Mouse (Mus musculus) kidney, postnatal 10 days (tissue): Measurements from ENCODE around the gene Ip6k2.
A peak's percentile ranks its signal among the peaks of the same experiment; 100 is the strongest.

Experiments
- DNase-seq: peaks from one replicate; pipeline ENCODE4 v3.0.0; 2021; ENCODE audit warnings: mixed read lengths

The Ip6k2 gene

DNA sequence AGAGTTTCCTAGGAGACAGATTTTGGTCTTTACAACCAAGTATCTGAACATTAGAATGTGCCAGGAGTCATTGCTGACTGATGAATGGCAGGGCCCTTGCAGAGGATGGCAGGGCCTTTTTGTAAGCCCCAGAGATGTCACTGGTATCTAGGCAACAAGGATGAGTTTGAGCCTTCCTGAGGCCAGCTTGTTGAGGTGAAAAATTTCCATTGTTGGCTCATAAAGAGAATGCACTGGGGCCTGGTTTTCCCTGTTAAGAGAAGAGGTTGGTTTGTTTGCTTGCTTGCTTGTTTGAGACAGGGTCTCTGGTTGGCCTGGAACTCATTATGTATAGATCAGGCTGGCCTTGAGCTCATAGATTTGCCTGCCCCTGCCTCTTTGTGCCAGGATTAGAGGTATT is 1.8 kb downstream of the Ip6k2 start:
- DNase-seq = no peak

DNA sequence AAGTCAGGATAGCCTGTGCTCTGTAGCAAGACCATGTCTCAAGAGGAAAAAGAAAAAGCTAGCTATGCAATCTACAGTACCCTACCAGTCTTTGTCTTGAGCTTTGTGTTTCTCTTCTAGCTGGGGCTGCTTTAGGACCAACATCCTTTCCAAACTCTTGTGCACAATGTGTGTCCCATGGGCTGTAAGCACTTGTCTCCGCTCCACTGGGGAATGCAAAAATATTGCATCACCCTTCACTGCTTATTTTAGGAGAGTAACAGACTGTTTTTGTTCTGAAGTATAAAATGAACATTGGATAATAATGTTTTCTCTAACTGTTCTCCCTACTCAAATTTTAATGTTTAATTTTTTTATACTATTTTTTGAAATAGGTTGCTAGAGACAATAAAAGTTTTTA is 2.9 kb downstream of the Ip6k2 start:
- DNase-seq = no peak

DNA sequence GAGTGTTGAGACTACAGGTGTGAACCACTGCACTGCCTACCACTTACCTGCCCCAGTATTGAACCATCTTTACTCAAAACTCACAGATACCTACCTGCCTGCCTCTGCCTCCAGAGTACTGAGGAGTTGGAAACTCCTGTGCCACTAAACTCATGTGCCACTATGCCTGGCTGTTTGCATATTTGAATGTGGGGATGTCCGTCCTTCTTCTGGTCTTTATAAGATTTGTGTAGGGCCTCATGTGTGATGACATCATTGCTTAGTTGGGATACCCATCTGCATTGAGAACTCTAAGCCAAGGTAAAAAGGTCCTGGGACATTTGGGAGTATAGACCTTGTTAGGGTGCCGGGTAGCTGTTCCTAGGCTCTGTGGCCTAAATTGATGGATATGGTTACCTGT is 3.5 kb downstream of the Ip6k2 start:
- no peak for DNase-seq

DNA sequence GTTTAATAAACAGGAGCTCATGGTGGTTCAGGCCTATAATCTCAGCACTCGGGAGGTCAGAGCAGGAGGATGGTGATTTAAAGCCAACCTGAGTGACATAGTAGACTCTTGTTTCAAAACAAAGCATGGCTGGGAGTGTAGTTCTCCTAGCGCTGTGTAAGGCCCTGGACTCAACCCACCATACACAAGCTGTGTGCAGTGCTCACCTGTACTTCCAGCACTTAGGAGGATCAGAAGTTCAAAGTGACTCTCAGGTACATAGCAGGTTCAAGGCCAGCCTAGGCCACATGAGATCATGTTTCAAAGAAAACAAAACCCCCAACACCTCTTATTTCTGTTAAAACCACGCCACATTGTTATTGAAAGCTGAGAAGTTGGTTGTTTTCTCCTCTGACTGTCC is 5.1 kb downstream of the Ip6k2 start:
- no peak for DNase-seq

DNA sequence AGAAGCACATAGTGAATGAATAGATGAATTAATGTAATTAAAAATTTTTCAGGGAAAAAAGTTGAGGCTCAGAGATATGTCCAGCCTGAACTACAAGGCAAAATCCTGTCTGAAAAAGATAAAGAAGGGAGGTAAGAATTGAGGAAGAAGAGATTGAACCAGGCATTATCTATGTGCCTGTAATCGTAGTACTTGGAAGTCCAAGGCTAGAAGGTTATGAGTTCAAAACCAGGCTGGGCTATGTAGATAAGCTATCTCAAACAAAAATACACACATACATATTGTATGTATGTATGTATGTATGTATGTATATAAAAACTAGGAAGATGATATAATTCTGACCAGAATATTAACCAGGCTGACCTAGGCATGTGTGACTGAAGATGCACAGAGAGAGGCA is 8.7 kb downstream of the Ip6k2 start:
- no peak for DNase-seq

DNA sequence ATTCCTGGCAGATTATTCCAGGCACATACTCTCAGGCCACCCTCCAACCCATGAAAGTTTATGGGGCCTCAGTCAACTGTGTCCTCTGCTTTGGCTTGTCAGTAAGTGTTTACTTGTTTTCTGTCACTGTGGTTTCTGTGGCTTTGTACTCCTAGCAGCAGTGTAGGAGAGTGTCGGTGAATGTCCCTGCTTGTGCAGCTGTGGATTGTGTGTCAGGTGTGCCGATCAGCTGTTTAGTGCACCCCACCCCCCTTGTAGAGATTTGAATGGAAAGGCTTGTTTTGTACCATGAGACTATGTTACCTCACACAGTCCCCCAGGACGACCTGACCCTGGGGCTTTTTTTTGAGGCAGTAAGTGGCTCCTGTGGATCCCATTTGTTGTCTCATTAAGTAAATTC is 9.1 kb downstream of the Ip6k2 start:
- DNase-seq = no peak

DNA sequence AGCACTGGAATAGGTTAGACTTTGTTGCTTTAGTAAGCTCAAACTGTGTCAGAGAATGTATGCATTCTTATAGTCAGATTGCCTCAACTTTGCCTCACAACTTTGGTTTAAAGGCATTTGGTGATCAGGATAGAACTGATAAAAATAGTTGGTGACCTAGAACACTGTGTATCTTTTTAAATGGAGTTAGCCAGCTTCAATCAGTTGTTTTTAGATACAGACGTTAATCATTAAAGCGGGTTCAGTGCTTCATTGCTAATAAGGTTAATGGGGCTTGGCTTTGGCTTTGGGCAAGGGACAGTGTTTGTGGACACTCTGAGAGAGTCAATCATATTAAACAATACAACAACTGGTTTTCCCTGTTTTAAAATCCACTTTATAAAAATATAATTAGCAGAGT is 11.7 kb downstream of the Ip6k2 start:
- no peak for DNase-seq

DNA sequence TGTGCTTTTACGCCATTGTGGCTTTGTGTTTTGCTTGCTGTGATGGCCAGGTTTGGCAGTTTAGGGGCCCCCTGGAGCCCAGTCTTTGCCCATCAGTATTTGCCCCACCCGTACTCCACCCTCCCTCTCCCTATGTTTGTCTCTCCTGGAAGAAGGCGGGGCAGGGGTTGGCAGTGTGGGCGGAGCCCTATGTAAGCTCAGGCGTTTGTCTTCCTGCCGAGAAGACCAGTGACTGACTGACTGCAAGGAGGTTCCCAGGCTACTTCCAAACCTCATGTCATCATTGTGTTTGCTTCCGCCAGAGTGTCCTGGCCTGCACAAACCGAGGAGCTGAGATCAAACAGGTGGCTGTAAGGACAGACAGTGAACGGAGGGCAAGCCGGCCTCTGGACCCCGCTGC is 12.2 kb downstream of the Ip6k2 start:
- peak; percentile 75 for DNase-seq

DNA sequence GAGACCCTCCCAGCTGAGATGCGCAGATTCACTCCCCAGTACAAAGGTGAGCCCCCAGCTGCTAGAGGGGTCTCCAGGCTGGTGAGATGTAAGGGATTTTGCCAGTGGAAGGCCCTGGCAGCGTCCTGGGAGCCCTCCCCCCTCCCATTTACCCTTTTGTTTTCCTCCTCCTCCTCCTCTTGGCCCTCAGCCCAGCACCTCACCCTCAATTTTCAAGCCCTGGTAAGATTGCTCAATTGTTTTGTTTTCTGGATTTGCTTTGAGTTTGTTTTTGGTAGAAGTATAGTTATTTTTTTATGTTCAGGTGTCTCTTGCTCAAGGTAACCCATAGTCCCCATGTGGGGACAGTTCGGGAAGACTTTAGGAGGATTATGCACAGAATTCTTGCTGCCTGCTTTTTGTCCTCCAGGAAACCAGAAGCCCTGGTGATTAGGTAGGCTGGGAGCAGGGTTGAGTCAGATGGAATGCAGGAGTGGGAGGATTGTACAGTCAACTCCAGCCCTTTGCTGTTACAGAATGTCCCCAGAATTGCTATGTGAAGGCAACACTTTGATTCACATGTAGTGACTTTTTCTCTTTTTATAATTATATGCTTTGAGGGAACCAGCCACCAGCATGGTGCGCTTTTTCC is 12.9 kb downstream of the Ip6k2 start:
- no peak for DNase-seq

DNA sequence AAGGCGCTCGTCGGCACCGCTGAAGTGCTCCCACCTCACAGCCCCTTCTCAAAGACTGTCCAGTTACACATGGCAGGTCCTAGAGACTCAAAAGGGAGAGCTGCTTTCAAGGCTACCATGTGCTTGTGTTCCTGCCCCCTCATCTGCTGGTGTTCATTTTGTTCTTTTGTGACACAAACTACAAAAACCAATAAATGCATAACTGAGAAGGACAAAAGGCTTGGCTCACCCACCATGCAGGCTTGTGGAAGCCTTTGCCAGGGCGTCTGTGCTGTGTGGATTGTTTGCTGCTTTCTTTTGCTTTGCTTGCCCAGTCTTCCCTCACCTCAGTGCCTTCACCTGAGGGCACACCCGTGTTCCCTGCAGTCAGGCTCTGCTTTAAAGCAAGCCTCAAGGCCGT is 13.9 kb downstream of the Ip6k2 start:
- DNase-seq = no peak

DNA sequence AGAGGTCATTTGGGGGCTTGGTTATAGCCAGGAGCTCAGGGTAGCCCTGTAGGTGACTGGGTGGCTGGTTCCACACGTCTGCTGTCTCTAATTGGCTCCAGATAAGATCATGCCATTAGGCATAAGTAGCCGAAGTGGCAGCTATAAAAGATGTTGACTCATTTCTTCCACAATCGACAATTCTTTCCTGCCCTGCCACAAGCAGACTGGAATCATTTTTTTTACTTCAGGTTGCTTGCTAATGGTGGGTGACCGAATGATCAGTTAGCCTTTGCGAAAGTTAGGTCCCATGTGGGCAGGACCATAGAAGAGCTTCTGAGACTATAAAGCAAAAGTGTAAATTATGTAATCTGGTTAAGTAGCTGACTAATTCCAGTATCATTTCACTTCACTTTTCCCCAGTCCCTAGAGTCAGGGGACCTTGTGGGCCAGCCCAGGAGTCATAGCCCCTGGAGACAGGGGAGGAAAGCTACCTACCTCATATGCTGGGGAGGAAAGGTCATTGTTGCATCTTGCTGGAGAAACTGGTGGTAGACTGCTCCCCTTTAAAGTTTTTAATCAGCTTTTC is 15.0 kb downstream of the Ip6k2 start:
- DNase-seq = no peak

DNA sequence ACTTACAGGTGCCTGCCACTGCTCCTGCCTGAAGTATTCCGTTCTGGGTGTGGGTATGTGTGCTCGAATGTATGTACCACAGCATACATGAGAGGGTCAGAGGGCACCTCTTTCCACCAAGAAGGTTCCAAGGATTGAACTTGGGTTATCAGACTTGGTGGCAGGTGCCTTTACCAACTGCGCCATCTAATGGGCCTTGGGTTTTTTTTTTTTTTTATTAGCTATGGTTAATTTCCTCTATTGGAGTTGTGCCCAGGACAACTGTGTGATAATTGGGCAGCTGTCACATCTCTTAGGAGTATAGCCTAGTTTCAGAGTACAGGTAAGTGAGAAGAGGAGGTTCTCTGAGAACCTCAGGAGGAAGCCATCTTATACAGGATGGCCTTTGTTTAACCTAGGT is 16.0 kb downstream of the Ip6k2 start:
- no peak for DNase-seq

DNA sequence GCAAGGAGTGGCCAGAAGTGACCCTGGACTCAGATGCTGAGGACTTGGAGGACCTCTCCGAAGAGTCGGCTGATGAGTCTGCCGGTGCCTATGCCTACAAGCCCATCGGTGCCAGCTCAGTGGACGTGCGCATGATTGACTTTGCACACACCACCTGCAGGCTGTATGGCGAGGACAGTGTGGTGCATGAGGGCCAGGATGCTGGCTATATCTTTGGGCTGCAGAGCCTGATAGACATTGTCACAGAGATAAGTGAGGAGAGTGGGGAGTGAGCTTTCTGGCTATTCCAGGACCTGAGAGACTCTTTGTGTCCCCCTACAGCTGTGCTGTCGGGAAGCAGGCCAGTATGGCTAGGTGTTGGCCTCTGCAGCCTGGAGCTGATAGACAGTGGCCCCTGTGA is 22.2 kb downstream of the Ip6k2 start:
- DNase-seq = no peak

DNA sequence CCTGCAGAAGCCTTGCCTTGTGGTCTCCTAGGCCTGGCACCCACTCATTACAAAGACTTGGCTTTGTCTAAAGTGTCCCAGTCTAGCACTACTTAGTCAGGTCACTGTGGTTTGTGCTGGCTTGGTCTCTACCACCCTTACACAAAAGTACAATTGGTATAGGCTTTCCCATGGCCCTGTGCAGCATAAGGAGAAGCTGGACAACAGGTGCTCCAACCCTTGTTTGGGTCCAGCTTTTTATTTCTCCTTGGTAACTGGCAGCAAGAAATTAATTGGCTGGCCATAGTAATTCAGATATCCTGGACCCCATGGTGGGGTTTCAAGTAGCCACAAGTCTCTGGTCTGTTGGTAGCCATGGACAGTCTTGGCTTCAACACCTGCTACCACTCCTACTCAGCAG is 22.8 kb downstream of the Ip6k2 start:
- no peak for DNase-seq

DNA sequence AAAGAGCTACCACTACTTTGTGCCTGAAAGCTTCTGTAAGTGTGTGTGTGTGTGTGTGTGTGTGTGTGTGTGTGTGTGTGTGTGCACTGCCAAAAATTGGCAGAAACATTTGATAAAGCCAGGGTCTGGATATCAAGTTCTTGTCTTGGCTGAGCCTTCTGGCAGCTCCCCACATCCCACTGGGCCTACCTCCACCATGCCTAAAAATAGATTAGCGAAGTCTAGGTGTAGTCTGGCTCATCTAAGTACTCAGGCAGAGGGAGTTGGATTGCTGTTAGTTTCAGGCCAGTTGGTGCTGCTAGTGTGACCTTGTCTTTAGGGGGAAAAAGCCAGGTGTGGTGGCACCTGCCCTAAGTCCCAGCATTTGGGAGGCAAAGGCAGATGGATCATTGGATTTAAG is 23.2 kb downstream of the Ip6k2 start:
- DNase-seq = no peak

DNA sequence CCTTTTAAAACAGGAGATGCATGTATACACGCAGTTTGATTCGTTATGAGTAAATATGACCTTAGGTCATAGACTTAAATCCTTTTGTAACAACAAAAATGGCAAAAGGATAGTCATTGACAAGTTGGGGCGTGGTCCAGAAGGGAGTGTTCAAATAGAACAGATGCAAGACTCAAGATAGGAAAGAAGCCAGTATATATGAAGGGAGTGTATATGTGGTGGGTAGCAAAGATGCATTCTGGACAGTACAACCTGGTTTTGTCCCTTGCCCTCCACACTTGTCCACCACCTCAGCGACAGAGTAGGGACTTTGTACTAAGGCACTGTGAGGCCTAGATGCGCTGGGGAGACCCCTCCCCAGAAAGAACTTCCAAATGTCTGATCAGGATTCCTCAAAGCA is 24.1 kb downstream of the Ip6k2 start:
- DNase-seq = no peak

DNA sequence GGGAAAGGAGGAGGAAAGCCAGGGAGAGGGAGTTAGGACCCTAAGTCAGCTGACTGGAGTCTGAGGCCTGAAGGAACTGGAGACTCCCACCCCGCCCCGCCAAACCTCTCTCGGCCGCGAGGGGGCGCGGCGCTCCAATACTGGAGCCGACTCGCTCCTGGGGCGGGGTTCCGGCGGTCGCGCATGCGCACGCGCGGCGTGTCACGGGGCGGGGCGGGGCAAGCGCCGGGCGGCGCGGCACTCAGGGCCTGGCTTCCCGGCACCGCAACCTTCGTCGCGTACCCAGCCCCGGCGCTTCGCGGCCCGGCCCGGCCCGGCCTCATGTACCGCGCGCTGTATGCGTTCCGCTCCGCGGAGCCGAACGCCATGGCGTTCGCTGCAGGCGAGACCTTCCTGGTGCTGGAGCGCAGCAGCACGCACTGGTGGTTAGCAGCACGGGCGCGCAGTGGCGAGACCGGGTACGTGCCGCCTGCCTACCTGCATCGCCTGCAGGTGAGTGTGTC is 24.6 kb downstream of the Ip6k2 start, which contains the start of gene Nckipsd:
TSS of gene Nckipsd (plus strand) at position 206 of the 503 bp plus-strand sequence.
- peak; percentile 98 for DNase-seq

DNA sequence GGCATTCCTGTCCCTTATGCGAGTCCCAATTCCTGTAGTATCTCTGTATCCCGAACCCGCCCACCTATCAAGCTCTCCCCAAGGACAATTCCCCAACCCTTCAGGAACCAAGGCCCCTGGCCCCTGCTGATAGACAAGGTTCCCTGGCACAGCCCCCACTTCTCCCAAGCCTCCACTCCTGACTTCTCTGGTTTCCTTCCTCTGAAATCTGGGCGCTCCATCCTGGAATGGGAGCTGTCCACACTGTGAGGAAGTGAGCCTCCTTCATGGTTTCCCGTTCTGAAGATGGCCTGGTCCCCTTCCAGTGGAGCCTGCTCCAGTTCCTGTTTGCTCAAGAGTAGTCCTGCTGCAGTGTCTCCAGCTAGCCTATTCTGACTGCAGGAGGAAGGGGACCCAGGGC is 25.6 kb downstream of the Ip6k2 start:
- DNase-seq = peak; percentile 62

DNA sequence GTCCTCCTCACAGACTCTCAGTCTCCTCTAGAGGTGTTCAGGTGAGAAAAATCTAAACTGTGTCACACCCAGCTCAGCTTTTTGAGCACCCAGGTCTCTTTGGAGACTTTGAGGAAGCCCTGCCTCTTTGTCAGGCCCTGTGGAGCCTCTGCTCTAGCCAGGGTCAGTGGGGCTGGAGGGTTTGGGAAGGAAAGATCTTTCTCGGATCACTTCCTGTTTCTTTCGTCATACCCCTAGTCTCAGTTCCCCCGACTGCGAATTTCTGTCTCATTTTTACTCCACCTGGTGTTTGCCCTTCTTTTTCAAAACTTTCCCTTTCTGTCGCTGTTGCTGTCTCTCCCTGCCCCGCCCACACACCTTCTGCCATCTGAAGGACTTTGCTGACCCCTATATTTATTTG is 26.1 kb downstream of the Ip6k2 start:
- DNase-seq = no peak

DNA sequence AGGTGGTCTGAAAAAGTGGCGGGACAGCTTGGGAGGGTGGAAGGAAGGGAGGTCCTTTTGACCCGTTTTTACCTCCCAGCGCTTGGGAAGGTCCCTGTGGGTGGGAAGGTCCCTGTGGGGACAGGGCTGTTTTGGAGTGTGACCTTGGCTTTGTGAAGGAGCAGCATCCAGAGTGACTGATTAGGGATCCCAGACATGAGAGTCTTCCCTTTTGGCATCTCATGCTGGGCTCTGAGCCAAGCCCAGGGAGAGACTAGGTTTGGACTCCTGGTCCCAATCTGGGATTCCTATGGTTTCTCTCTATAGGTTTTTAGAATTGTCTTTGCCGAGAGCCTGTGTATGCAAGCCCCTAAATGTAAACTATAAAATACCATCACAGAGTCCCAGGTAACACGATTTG is 26.9 kb downstream of the Ip6k2 start:
- DNase-seq = no peak

DNA sequence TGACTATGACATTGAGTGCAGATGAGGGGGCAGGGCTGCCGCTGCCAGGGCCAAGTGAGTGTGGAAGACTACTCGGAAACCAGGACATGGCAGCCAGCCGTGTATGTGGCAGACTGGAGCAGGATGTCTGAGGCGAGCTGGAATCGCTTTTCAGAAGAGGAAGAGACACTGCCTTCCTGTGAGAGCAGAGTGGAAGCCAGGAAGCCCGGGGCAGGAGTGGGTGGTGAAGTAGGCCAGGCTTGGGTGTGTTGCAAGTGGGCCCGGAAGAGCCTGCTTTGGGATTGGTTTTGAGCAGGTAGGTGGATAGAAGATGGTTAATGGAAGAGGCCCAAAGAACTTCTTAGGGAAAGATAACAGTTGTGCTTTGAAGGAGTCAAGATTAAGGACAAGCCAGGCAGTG is 32.0 kb downstream of the Ip6k2 start:
- DNase-seq = no peak

DNA sequence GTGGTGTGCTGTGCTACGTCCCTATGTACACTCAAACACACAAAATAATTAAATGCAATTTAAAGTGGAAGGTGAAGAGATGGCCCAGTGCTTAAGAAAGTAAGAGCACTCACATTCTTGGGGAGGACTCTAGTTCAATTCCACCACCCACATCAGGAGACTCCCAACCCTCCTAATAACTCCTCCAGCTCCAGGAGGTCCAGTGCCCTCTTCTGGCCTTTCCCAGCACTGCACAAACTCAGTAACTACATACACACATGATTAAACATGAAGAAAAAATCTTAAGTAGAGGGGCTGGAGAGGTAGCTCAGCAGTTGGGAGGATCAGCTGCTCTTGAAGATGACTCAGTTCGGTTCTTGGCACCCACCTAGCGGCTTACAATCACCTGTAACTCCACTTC is 35.9 kb downstream of the Ip6k2 start:
- peak; percentile 80 for DNase-seq

DNA sequence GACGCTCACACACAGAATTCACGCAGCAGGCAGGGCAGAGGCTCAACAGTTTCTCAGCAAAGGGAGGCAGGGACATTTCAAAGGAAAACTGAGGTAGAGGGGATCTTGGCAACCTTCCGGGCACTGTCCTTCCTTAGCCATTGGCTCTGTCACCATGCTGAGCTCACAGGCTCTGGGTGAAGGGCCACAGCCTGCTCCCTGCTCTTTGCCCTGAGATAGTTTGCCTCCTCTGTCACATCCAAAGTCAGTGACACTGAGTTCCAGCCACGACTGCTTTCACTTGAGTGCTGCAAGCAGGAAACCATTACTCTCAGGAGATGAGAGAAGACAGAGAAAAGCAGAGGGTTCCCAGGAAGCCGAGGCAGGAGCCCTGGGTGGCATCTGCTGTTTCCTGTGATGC is 36.5 kb downstream of the Ip6k2 start:
- no peak for DNase-seq

DNA sequence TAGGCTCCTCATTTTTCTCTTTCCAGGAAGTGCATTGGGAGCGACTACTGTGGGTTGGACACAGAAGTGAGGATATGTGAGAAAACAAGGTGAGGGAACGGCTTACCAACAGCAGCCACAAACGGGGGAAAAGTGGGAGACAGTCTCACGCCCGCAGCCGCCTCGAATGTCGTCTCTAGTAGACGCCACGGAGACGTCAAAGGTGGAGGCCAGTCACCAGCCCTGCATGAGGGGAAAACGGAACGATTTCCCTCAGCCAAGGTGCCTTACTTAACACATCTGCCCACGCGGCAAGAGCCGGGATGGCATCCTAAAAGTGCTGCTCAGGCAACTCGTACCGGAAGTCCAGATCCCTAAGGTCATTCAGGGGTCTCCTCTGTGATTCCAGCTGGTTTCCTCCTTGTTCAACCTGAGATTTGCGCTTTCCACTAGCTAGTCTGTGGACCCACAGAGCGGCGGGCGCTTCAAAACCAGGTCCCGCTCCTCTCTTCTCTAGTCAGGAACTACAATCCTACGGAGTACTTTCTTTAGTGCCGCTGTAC is 40.6 kb downstream of the Ip6k2 start:
- no peak for DNase-seq
